10 mouse cellular contexts compared by ENCODE assay signal in genomic region chr1:134777936-134778548, GRCm38 (mm10).
A peak's percentile ranks its signal among the peaks of the same experiment; 100 is the strongest.
DNase-seq lines count a peak whose midpoint lies in the region; ATAC-seq and TF ChIP-seq lines count a peak whose summit lies in the region.
"Had no signal": no experiment of that assay in that cellular context is flagged by ENCODE, and none has a peak within 500 bp of the region (broad histone marks: within the 10 kb centered on the region; RNA-seq: fewer than 3 reads in every experiment).

No protein-coding gene starts in this region.

- peak overlapping the region; percentile 42; the same call in 1 of the 2 replicates for H3K27ac ChIP-seq in kidney, embryonic 14.5 days (ENCODE audit: low read depth, low read length)
- no peak overlapping the region for H3K27ac ChIP-seq in kidney, adult 2 months (ENCODE audit: insufficient read depth, low read depth, low read length)
- H3K27ac ChIP-seq in hindbrain, postnatal 0 days, result no peak overlapping the region
- H3K27ac ChIP-seq: hindbrain, embryonic 12.5 days had no signal

- TF ChIP-seq POLR2A in kidney, adult 2 months (IDR thresholded peaks at IDR 0.05; ENCODE audit: low read depth, low read length), result no peak

- H3K9me3 ChIP-seq in kidney, embryonic 14.5 days (ENCODE audit: control insufficient read depth, low read length), result no peaks in the 10 kb centered on the region
- no peaks in the 10 kb centered on the region for H3K9me3 ChIP-seq in hindbrain, postnatal 0 days (ENCODE audit: low read length)
- H3K9me3 ChIP-seq: hindbrain, embryonic 12.5 days had no signal

- H3K4me2 ChIP-seq in kidney, embryonic 14.5 days (replicated peaks; ENCODE audit: low read depth, low read length), result no peak overlapping the region
- H3K4me2 ChIP-seq in hindbrain, postnatal 0 days (ENCODE audit: low read depth, low read length), result no peak overlapping the region
- H3K4me2 ChIP-seq: hindbrain, embryonic 12.5 days had no signal

- no peaks in the 10 kb centered on the region; the same call in 1 of the 2 replicates for H3K36me3 ChIP-seq in kidney, embryonic 14.5 days (ENCODE audit: control insufficient read depth, insufficient read depth, low read length)
- H3K36me3 ChIP-seq in kidney, adult 2 months (ENCODE audit: control insufficient read depth, insufficient read depth, low read length), result no peaks in the 10 kb centered on the region
- peaks cover 8% of the 10 kb centered on the region; the same call in 1 of the 2 replicates for H3K36me3 ChIP-seq in hindbrain, postnatal 0 days (ENCODE audit: insufficient read depth, low read length)

- no peak overlapping the region for H3K4me3 ChIP-seq in kidney, embryonic 14.5 days (ENCODE audit: low read length)
- no peak overlapping the region for H3K4me3 ChIP-seq in kidney, adult 2 months (ENCODE audit: insufficient read depth, low read depth, low read length)
- H3K4me3 ChIP-seq in hindbrain, postnatal 0 days (ENCODE audit: low read length), result no peak overlapping the region
- H3K4me3 ChIP-seq: hindbrain, embryonic 12.5 days had no signal

- H3K27me3 ChIP-seq in kidney, embryonic 14.5 days (ENCODE audit: control insufficient read depth, insufficient read depth, low read length), result no peaks in the 10 kb centered on the region
- no peaks in the 10 kb centered on the region for H3K27me3 ChIP-seq in kidney, adult 2 months (replicated peaks; ENCODE audit: control insufficient read depth, insufficient read depth, low read length)
- H3K27me3 ChIP-seq in hindbrain, postnatal 0 days (ENCODE audit: insufficient read depth, low read length), result no peaks in the 10 kb centered on the region
- H3K27me3 ChIP-seq: hindbrain, embryonic 12.5 days had no signal

- peaks cover 37% of the 10 kb centered on the region for H3K4me1 ChIP-seq in kidney, embryonic 14.5 days (ENCODE audit: control insufficient read depth, insufficient read depth, low read length)
- H3K4me1 ChIP-seq in kidney, adult 2 months (ENCODE audit: control insufficient read depth, insufficient read depth, low read length), result peaks cover 7% of the 10 kb centered on the region; the same call in 1 of the 2 replicates
- no peaks in the 10 kb centered on the region for H3K4me1 ChIP-seq in hindbrain, postnatal 0 days (ENCODE audit: insufficient read depth, low read length)

- DNase-seq in kidney, adult 2 months, result no peak
- DNase-seq in retina, postnatal 7 days (ENCODE audit: low read depth, low spot score), result peak; percentile 57
- DNase-seq in hindbrain, postnatal 0 days (ENCODE audit: low spot score), result no peak
- DNase-seq in kidney, postnatal 10 days, result no peak
- DNase-seq: lung, adult 18-20 months; spleen, adult 18-20 months had no signal

- no peak for ATAC-seq in kidney, embryonic 14.5 days (ENCODE audit: low FRiP score, low TSS enrichment)
- peak; percentile 90 for ATAC-seq in common myeloid progenitor, adult 5-6 weeks (replicated peaks; ENCODE audit: low read depth, poor library complexity, severe bottlenecking)
- ATAC-seq in hematopoietic stem cell, adult 5-6 weeks (replicated peaks in 1 of 2; ENCODE audit: insufficient read depth in 1 of 2, low FRiP score in 2 of 2, low TSS enrichment in 1 of 2, low read depth in 1 of 2, poor library complexity in 2 of 2, severe bottlenecking in 2 of 2), result peak; percentile 85 to 91
- no peak for ATAC-seq in hindbrain, postnatal 0 days

- TF ChIP-seq CTCF in kidney, adult 2 months (conservative IDR thresholded peaks at IDR 0.05; ENCODE audit: insufficient read depth, insufficient read length, low read depth, low read length), result no peak
- TF ChIP-seq CTCF in hindbrain, postnatal 0 days (IDR thresholded peaks at IDR 0.05; ENCODE audit: low read depth), result no peak

- H3K9ac ChIP-seq in kidney, embryonic 14.5 days (ENCODE audit: low read depth, low read length), result no peak overlapping the region
- H3K9ac ChIP-seq in hindbrain, postnatal 0 days (replicated peaks; ENCODE audit: low read length), result no peak overlapping the region
- H3K9ac ChIP-seq: hindbrain, embryonic 12.5 days had no signal

- whole genome bisulfite sequencing in kidney, embryonic 14.5 days, result 70% methylated on average over 13 of the region's 13 CpGs
- WGBS in kidney, adult 2 months, result 66% methylated on average over 13 of the region's 13 CpGs
- WGBS in hindbrain, postnatal 0 days, result 70% methylated on average over 13 of the region's 13 CpGs

Comparison
In these comparisons a context has a peak if more than half of its experiments do, and no peak if none do; other contexts are left out.
1. ATAC-seq: peak in common myeloid progenitor, adult 5-6 weeks (single experiment) and hematopoietic stem cell, adult 5-6 weeks (2 of 2); none in kidney, embryonic 14.5 days (single experiment) and hindbrain, postnatal 0 days (single experiment).